Mouse (Mus musculus) brown adipose tissue, adult 24 weeks (tissue): Measurements from ENCODE around the gene Trpm5. TPM values are rescaled to one million over a fixed set of nuclear protein-coding genes. Genes with fewer than 3 reads are reported as not detected.

ENCODE experiments used
- H3K27ac ChIP-seq: fragments of 200-500 bp; replicated peaks from 2 replicates; pipeline ENCODE4 v1.5.1; 2012; ENCODE audit warnings: low read depth, mild to moderate bottlenecking, low read length
- H3K4me1 ChIP-seq: fragments of 200-500 bp; 2 replicates; pipeline ENCODE4 v1.6.1; 2012; ENCODE audit warnings: low read length, mixed read lengths; ENCODE audit not compliant: control insufficient read depth, insufficient read depth, insufficient read length
- H3K4me3 ChIP-seq: fragments of 200-500 bp; 2 replicates; pipeline ENCODE4 v1.5.1; 2012; ENCODE audit warnings: low read depth, mild to moderate bottlenecking, low read length, moderate library complexity; ENCODE audit not compliant: insufficient read depth
- polyA plus RNA-seq: library from polyadenylated mRNA; stranded (reverse); fragments of >200 nt; gene quantifications from 2 replicates; pipeline ENCODE4 v1.2.4, GENCODE M21; 2012; ENCODE audit not compliant: missing spikeins, insufficient read depth, insufficient read length

Trpm5 gene
- polyA plus RNA-seq, 1 experiment = not detected

DNA sequence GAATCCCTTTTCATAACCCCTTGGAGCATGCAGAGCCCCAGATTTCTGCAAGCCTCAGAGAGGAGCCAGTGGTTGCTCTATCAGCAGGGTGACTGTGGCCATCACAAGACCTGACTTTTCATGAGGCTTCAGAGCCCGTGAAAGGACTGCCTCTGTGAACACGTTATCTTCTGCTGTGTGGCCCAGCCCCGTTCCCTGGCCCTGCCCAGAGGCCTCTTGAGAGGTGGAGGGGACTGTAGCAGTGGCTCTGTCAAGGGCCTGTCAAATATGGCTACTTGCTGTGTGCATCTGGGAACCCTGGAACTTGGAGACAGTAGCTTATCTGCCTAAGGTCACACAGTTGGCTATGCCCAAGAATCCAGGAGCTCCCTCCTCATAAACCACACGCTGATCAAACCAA is 17.3 kb upstream of the Trpm5 start:
- H3K4me1 ChIP-seq = peaks cover 17% of the 10 kb centered on the region
- no peak overlapping the region for H3K4me3 ChIP-seq
- no peak overlapping the region for H3K27ac ChIP-seq

DNA sequence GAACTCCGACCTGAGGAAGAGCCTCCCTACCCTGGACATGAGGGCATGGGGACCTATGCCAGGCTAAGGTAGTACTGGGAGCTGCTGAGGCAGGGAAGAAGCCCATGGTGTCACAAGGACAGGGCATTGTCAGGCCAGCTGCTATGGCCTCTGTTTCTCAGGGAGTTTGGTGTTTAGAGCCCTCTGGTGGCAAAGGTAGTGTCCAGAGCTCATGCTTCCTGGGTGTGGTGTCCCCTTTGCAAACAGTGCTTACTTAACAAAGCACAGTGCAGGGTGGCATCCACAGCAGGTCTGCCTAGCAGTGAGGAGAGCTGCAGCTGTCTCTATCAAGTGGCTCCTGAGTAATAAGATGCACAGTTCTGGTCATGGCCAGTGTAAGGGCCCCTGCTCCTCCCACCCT is 16.4 kb upstream of the Trpm5 start:
- no peak overlapping the region for H3K27ac ChIP-seq

DNA sequence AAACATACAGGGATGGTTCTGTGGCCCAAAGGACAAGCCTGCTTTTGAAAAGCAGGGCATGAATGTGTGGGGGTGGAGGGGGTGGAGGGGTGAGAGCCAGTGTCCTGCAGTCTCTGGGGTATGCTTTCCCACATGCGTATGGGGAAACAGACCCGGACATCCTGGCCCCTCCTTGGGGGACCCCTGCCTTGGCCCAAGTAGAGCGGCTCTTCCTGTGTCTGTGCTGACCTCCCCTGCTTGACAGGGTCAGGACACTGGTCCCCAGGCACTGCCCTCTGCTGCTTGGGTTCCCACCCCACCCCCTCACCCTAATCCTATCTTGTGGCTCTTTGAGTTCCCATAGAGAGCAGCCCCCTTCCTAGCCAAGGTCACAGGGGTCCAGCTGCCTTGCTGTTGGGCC is 15.3 kb upstream of the Trpm5 start:
- Histone ChIP-seq H3K27ac (peak overlapping the region; percentile 64; the same call in 1 of the 2 replicates), H3K4me1 (peaks cover 17% of the 10 kb centered on the region), H3K4me3 (0 out of 2 replicates have a peak overlapping the region, but pooled peaks have one; percentile 7)

More for the DNA sequence above, 16.4 kb upstream of the Trpm5 start:
- Histone ChIP-seq H3K4me1 (peaks cover 17% of the 10 kb centered on the region), H3K4me3 (no peak overlapping the region)

DNA sequence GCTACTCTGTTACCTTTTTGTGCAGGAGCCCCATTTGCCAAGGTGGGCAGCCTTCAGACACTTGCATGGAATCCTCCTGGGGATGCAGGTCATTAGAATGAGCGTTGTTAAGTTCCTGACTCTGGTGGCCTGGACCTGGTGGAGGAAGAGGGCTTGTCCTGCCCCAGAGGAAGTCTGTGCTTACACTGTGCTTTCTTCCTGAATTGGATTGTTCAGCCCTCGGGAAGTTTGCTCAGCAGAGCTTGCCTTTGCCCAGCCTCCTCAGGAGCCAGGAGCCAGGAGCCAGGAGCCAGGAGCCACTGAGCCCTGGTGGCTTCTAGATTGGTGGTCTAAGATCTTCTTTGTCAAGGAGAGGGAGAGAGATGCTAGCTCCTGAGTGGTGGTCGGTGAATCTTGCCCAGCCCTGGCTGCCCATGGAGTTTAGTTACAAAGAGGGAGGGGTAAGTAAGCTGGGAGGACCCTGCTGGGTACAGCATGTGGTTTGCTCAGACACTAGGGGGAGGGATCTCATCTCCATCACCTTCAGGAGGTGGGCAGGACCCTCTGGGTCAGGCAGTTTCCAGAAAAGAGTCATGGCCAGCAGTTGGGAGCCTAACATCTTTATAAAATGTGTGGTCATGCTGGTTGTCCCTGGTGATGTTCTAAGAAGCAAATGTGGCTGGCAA is 14.7 kb upstream of the Trpm5 start:
- Histone ChIP-seq H3K4me1 (peaks cover 17% of the 10 kb centered on the region), H3K4me3 (peak overlapping the region; percentile 7; the same call in 1 of the 2 replicates), H3K27ac (peak overlapping the region; percentile 64)

DNA sequence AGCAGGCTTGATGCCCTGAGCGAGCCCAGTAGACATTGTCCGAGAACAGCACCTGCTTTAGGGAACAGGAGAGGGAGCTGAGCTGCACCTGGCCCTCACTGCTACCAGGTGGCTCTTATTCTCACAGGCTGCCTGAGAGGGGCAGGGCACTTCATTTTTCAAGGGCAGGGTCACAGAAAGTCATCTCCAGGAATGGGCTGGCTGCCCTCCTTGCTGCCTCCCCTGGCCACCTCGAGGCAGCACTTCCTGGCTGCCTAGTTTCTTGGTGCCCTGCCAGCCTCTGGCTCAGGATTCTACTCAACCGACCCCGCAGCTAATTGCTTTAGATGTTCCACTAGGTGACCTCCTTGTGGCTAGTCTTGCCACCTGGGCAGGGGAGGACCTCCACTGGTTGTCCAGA is 13.8 kb upstream of the Trpm5 start:
- Histone ChIP-seq H3K4me3 (peak overlapping the region; percentile 55), H3K27ac (no peak overlapping the region), H3K4me1 (peaks cover 17% of the 10 kb centered on the region)

DNA sequence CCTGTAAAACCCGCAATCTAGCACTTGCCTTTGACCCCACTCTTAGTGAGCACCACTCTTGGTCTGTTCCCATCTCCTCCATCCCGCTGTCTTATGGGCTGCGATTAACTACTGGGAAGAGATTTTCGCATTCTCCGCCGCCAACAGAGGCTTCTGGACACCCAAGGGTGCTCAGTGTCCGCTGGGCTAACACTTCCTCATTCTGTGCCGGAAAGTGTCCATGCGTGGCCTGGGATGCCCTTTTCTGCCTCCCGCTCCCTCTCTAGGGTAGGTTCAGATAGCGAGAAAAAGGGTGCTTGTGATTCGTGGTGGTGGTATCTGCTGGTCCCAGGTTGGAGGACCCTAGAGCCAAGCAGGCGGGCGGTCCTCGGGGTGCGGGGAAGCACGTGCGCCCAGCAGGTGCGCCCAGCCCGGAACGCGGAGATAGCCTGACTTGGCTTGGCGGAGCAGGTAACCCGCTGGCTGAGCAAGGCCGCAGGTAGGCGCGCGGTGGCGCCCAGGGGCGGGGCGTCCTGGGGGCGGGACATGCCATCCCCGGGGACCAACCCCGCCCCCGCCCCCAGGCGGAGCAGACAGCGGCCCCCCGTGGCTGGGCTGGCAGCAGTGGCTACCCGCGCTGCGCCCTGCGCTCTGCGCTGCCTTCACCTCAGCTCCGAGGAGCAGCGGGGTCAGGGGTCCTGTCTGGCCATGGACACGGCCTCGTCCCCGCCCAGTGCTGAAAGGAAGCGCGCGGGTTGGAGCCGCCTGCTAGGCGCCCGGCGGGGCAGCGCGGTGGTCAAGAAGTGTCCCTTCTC is 12.4 kb upstream of the Trpm5 start:
- H3K27ac ChIP-seq = no peak overlapping the region
- peaks cover 17% of the 10 kb centered on the region for H3K4me1 ChIP-seq
- peak overlapping the region; percentile 55 for H3K4me3 ChIP-seq

DNA sequence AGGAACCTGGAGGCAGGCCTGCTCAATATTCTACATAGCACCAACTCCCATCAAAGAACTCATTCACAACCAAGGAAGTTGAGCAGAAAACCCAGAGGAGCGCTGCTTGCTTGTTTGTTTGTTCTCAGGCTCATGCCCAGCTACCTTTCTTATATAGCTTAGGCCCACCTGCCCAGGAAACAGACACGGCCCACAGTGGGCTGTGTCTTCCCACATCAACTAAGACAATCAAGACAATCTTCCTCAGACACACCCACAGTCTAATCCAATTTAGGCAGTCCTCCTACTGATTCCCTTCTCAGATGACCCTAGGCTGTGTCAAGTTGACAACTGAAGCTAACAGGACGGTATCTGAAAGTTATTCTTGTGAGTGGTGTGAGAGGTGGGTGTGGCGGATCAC is 11.6 kb upstream of the Trpm5 start, which contains the start of gene Kcnq1:
TSS of gene Kcnq1 (plus strand) at position 301 of the 400 bp plus-strand sequence.
- Histone ChIP-seq H3K4me1 (peaks cover 17% of the 10 kb centered on the region), H3K27ac (no peak within 1 kb of the TSS), H3K4me3 (peak within 1 kb of the TSS; percentile 55)

DNA sequence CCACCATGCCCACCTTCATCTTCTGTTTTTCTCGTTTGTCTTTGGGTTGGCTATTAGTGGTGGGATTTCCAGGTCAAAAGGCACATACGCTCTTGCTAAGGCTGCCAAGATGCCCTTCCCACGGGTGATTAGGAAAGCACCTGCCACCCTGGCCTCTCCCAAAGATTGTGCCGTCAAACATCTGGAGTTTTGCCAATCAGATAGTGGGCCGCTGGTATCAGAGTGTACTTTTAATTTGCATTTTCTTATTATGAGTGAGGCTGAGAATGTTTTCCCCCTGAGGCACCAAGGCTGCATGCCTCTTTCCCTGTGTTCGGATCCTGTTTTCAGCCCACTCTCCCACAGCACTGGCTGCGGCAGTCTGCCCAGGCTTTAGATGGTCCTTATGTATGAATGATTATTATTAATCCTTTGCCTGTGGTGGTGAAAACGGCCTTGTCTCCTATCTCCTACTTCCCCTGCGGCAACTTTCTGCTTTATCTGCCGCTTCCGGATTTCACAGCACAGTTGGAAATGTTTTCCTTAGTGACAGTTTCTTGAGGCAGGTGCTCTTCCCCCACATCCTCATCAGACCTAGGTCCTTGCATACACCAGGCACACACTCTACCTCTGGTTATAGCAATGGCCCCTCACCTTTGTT is 10.9 kb upstream of the Trpm5 start:
- peaks cover 14% of the 10 kb centered on the region for H3K4me1 ChIP-seq
- no peak overlapping the region for H3K4me3 ChIP-seq
- H3K27ac ChIP-seq = no peak overlapping the region

DNA sequence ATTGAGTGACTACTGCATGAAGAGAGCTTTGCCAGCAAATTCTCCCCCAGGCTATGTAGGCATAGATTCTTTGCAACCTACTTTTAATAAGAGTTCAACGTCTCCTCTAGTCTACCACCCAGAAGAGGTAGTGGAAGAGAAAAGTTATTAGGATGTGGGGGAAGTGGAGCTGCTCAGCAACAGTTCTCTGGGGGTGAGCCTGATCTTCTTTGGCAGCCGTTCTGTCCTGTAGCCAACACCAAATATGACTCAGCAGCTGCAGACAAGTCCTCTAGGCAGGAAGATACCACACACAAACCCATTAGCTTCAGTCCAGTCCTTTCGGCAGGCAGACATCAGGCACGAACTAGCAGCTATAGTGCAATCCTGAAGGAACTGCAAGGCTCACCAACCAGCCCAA is 6.3 kb upstream of the Trpm5 start:
- Histone ChIP-seq H3K27ac (no peak overlapping the region), H3K4me1 (no peaks in the 10 kb centered on the region), H3K4me3 (no peak overlapping the region)

DNA sequence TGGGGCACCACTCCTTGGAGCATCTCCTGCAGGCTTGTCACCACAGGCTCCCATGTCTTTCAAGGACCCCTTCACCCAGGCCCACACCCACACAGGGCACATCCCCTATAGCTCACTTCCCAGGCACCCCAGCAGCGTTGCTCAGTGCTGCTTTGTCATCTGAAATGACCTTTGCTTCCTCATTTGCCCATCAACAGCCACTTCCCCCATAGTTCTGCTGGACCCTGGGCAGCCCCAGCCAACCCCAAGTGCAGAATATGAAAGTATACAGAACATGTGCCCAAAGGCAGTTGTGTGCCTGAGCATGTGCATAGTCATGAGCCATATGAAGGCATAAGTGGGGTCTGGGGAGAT is 1.1 kb upstream of the Trpm5 start:
- no peaks in the 10 kb centered on the region for H3K4me1 ChIP-seq
- H3K4me3 ChIP-seq = no peak overlapping the region
- no peak overlapping the region for H3K27ac ChIP-seq

DNA sequence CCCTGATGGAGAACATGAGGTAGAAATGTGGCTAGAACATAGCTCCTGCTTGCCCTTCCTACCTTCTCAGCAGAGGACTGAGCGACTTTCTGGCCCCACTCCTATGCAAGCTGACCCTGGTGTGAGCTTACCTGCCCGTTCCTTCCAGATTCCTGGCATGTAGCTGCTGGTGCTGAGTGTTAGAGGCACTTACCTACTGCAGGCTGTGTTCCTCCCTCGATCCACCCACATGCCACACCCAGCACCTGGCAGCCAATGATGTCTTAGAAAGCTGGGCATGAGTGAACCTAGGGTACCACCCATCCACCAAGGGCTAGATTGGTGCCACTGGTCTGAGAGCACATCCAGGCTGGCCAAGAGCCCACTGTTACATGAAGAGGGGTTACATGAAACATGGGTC is 595 bp downstream of the Trpm5 start:
- H3K4me1 ChIP-seq = no peaks in the 10 kb centered on the region
- no peak overlapping the region for H3K4me3 ChIP-seq
- no peak overlapping the region for H3K27ac ChIP-seq

DNA sequence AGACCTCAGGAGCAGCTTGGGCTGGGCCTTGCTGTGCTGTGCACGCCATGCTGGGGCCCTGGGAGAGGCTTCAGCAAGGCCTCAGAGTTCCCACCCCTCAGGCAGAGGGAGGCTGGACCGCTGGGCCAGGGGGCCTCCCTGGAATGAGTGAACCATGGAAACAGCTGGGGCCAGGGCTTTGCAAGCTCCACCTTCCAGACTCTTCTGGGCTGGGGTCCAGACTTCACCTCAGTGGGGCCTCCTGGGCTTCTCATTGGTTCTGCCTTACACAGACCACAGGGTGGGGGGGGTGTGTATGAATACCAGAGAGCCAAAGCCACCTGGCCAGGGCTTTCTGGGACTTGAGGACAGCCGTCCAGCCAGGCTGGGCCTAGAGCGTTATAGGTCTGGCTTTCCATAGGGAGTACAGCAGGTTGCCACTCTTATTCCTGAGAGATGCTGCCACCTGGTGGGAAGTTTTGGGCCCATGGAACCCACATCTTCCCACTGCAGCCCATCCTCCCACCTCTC is 7.3 kb downstream of the Trpm5 start:
- H3K27ac ChIP-seq = no peak overlapping the region
- no peak overlapping the region for H3K4me3 ChIP-seq
- no peaks in the 10 kb centered on the region for H3K4me1 ChIP-seq

DNA sequence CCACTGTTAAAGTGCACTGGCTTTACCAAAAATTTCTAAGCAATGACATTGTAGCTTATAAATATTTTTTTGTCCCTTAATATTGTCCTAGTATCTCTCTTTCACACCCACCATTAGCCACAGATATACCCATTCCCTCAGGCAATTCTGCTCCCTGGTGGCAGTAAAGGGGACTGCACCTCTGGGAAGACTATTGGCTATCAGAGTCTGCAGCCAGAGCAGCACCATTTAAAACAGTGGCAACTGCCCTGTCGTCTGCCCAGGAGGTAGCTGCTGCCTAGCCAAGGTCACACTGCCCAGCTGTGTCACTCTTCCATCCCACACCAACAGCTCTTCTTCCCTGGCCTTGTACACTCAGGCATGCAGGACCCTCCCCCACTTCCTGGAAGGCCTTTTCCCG is 8.1 kb downstream of the Trpm5 start:
- Histone ChIP-seq H3K4me3 (no peak overlapping the region), H3K27ac (no peak overlapping the region), H3K4me1 (no peaks in the 10 kb centered on the region)

DNA sequence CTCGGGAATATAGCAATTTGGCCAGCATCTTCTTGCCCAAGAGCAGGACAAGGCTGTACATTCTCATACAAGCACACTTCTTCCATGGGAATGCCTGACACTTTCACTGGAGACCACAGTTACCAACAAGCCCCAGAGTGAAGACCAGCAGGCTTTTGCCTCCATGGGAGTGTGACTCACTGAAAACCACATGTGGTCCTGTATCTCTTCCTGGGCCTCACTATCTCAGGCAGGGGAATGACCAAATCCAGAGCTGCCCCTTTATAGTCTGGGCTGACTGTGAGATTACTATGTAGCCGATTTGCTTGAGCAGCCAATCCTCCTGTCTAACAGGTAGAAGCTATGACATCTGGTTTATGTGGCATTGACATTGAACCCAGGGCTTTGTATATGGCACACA is 10.7 kb downstream of the Trpm5 start:
- Histone ChIP-seq H3K4me3 (no peak overlapping the region), H3K27ac (no peak overlapping the region), H3K4me1 (no peaks in the 10 kb centered on the region)

DNA sequence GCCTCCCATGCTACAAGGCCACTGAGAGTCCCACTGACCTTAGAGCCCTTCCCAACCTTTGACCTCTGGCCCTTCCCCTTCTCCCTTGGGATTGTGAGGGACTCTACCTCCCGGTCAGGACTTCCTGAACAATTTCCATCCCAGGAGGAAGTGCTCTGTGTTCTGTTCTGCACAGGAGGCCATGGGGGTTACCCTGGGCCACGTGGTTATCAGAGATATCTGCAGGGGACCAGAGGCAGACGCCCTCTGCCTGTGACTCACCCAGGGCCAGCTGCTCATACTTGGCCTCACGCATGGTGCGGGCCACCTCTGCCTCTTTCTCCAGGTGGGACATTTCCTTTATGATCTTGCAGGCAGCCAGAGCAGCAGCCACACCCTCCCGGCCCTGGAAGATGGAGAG is 12.4 kb downstream of the Trpm5 start:
- H3K4me3 ChIP-seq = no peak overlapping the region
- H3K4me1 ChIP-seq = no peaks in the 10 kb centered on the region
- no peak overlapping the region for H3K27ac ChIP-seq
